Mouse (Mus musculus): Measurements from ENCODE around the gene Pgap2.
"Not testable (repeated sequence)": the region's sequence is repeated elsewhere in the genome, so short reads cannot be mapped to it uniquely, and the experiment has no call there.

Gene Pgap2

GRCm38 (mm10) chr7:102242371-102242770 is 32.4 kb downstream of the Pgap2 start:
- DNase-seq (ENCODE audit: low read depth), result no peak

- no peak for DNase-seq (ENCODE audit: low read depth)
These were observed 32.9 kb downstream of the Pgap2 start for GRCm38 (mm10) chr7:102242917-102243316.

GRCm38 (mm10) chr7:102243870-102244269 is 33.9 kb downstream of the Pgap2 start:
- DNase-seq (ENCODE audit: low read depth), result no peak

GRCm38 (mm10) chr7:102244782-102245535 is 35.0 kb downstream of the Pgap2 start:
- DNase-seq (ENCODE audit: low read depth), result no peak

GRCm38 (mm10) chr7:102245775-102246174 is 35.8 kb downstream of the Pgap2 start:
- no peak for DNase-seq (ENCODE audit: low read depth)

GRCm38 (mm10) chr7:102246265-102246664 is 36.3 kb downstream of the Pgap2 start:
- no peak for DNase-seq (ENCODE audit: low read depth)

GRCm38 (mm10) chr7:102246956-102247797 is 37.2 kb downstream of the Pgap2 start:
- DNase-seq (ENCODE audit: low read depth), result no peak

GRCm38 (mm10) chr7:102248691-102249404 is 38.8 kb downstream of the Pgap2 start:
- peak; percentile 47 for DNase-seq (ENCODE audit: low read depth)

GRCm38 (mm10) chr7:102249531-102249895 is 39.5 kb downstream of the Pgap2 start:
- DNase-seq (ENCODE audit: low read depth), result no peak

- peak; percentile 49 for DNase-seq (ENCODE audit: low read depth)
These were observed 40.1 kb downstream of the Pgap2 start for GRCm38 (mm10) chr7:102249896-102250630.

GRCm38 (mm10) chr7:102250631-102251214 is 40.7 kb downstream of the Pgap2 start:
- peak; percentile 78 for DNase-seq (ENCODE audit: low read depth)

GRCm38 (mm10) chr7:102253631-102254030 is 43.6 kb downstream of the Pgap2 start:
- no peak for DNase-seq (ENCODE audit: low read depth)

GRCm38 (mm10) chr7:102255954-102256353 is 45.9 kb downstream of the Pgap2 start, which contains the start of gene Rhog:
Rhog (minus strand) TSS chr7:102256054.
- no peak for DNase-seq (ENCODE audit: low read depth)

GRCm38 (mm10) chr7:102256636-102257035 is 46.6 kb downstream of the Pgap2 start:
- no peak for DNase-seq (ENCODE audit: low read depth)

- DNase-seq (ENCODE audit: low read depth), result peak; percentile 70
These were observed 48.2 kb downstream of the Pgap2 start for GRCm38 (mm10) chr7:102258189-102258588.

- no peak for DNase-seq (ENCODE audit: low read depth)
These were observed 48.7 kb downstream of the Pgap2 start for GRCm38 (mm10) chr7:102258753-102259152.

GRCm38 (mm10) chr7:102259716-102260479 is 49.9 kb downstream of the Pgap2 start:
- DNase-seq (ENCODE audit: low read depth), result no peak

- DNase-seq (ENCODE audit: low read depth), result no peak
These were observed 50.5 kb downstream of the Pgap2 start for GRCm38 (mm10) chr7:102260518-102260917.

GRCm38 (mm10) chr7:102263020-102263419 is 53.0 kb downstream of the Pgap2 start:
- no peak for DNase-seq (ENCODE audit: low read depth)

- DNase-seq (ENCODE audit: low read depth), result not testable (repeated sequence)
These were observed 56.0 kb downstream of the Pgap2 start for GRCm38 (mm10) chr7:102266021-102266400.

Measured in c-Kit-positive CD71-negative TER-119-negative erythroid progenitor cells, embryonic 14.5 days (primary cell).